Mouse (Mus musculus) kidney, postnatal 14 days (tissue): Measurements from ENCODE around the gene Plekhg5.

Source experiments
- DNase-seq: peaks from one replicate; pipeline ENCODE4 v3.0.0; 2022; ENCODE audit warnings: mixed read lengths

The Plekhg5 gene

DNA sequence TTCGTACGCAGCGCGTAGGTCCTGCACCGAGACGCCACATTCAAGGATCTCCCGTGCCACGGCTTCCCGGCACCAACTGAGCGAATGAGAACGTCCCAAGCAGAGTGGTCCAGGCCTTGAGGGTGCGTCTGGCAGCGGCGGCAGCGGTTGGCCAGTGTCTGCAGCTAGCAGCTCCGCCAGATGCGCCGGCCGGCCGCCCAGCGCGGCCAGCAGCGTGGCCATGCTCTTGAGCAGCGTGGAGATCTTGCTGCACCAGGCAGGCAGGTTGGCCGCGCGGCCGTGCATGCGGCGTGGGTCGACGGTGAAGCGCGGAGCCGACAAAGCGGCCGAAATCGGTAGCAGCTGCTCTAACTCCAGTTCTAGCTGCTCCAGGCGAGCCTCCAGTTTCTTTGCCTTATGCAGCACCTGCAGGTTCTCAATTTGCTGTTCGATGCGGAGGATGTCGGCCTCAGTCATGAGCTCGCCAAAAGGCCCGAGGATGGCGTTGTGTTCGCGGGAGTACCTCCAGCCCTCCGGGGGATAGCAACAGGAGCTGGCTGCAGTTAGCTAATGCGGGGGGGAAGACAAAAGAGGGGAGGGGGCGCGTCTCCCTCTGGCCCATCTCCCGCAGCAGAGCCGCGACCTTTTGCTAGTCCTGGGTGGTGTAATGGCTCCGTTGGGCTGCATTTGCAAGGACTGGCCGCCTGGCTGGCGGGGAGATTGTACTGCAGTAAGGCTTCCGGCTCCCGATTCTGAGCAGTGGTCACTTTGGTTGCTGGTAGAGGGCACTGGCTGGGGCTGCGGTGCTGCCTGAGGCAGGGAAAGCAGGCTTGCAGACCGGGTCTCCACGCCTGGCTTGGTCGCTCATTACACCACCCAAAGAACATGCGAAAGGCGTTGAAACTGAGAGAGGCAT lies 54.0 kb downstream of the Plekhg5 start:
- no peak for DNase-seq

DNA sequence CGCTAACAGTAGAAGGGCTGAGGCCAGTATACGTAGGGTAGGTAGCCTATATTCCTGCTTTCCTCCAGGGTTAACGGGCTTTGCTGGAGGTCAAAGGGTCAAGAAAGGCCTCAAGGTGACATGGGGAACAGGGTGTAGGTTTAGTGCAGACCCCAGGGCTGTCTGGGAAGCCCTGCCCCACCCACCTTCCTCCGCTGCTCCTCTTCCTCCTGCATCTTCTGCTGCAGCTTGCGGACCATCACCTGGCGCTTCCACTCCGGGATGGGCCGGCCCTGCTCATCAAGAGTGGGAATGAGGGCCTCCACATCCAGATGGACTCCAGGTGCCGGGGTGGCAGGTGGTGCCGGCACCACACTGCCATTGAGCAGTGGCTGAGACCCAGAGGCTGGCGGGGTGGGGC lies 55.6 kb downstream of the Plekhg5 start:
- DNase-seq, result no peak

DNA sequence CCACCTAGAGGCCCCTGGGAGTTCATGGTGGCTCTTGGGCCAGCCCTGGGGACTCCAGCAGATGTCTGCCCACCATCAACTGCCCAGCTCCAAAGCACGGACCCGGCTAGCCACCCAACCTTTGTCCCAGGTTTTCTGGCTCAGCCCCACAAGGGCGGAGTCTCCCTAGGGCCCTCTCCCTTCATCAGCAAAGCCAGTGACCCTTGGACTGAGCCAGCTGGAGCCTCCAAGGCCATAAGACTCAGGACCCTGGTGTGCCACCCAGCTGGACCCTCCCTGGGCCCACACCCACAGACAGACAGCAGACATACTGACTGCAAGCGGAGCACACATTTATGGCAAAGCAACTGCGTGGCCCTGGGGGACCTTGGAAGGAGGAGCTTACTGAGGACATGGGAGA lies 56.5 kb downstream of the Plekhg5 start:
- peak; percentile 87 for DNase-seq

DNA sequence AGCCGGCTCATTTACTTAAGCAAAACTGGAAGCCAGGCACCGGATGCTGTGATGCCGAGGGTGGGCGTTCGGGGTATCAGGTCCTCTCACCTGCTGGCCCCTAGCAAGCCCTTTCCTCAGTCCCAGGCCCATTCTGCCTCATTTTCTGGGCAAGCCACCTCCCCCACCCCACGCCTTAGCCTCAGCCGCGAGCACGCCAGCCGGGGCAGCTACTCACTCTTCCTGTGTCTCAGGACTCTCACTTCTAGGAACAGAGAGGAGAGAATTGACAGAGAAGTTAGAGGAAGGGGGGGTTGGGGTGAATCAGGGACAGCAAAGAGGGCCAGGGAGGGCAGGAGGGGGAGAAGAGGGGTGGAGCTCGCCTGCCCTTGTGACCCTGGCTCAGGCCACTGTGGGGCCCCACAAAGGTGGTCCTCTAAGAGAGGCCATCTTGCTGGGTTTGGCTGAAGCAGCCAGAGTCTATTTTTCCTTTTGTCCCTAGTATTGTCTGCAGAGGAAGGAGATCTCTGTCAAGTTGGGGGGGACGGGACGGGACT lies 57.2 kb downstream of the Plekhg5 start:
- DNase-seq, result no peak

DNA sequence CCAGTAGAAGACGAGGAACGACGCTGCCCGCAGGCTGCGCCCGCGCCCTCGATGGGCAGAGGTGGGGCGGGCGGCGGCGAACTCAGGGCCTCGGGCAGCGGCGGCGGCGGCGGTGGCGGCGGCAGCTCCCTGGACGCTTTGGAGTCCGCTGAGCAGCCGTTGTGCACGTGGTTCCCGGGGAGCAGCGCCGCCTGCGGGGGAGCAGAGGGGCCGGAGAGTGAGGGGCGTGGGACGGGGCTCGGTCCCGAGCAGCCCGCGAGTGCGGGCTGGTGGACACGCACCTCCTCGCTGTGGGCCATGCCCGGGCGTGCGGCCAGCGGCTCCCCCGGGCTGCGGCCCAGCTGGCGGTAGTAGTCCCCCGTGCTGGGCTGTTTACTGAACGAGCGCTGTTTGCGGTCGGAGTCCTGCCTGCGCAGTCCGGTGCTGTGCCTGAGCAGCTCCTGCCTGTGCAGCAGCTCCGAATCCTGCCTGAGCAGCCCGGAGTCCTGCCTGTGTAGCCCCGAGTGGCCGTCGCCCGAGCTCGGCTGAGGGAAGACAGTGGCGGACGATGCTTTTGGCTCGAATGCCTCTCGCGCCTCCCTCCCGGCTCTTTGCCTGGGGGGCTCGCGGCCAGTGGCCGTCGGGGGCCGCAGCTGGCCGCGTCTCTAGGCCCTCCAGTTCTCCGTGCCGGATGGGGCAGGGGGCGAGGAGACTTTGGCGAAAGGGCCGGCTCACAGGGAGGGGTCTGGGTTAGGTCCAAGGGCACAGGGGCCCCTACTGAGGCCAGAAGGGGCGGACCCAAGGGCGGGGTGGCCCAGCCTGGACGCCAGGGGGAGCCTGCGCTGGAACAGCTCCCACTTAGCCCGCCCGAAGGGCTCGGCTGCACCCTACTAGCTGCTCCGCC lies 58.7 kb downstream of the Plekhg5 start:
- peak; percentile 83 for DNase-seq

DNA sequence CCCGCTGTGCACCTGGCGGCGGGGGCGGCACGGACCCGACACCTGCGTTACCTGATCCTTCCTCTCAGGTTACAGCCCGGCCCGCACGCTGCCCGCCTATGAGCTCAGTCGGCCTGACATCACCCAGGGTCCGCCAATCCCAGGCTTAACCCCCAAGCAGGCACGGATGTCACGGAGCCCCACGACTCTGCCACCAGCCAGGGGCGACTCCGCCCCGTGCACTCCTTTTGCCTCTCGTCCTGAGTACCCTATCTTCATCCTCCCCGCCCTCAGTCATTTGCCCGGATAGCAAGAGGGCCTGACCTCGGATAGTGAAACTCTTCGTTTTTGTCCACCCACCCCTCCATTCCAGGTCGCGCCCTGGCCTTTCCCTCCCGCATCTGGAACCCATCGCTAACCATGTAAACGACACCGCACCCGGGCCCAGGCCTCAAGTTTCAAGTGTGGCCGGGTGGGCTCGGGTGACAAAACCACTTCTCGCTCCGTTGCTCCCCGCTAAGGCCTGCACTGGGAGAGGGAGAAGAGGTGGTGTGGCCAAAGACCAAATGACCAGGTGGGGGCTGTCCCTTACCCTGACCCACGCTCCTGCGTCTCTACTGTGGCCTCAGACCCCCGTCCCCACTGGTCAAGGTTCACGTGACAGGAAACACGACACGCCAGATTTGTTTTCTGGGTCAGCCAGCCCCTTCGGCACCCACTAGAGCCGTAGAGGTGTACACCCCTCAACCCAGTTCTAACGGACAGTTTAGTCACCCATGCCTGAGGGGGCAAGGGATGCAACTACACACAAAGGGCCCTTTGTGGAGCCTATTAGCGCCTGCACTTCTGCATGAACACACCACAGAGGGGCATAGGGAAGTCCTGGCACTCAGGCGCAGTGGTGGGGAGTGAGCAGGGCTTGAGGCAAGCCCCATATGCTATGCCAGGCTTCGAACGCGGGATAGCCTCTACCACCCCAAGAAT lies 59.8 kb downstream of the Plekhg5 start:
- no peak for DNase-seq

DNA sequence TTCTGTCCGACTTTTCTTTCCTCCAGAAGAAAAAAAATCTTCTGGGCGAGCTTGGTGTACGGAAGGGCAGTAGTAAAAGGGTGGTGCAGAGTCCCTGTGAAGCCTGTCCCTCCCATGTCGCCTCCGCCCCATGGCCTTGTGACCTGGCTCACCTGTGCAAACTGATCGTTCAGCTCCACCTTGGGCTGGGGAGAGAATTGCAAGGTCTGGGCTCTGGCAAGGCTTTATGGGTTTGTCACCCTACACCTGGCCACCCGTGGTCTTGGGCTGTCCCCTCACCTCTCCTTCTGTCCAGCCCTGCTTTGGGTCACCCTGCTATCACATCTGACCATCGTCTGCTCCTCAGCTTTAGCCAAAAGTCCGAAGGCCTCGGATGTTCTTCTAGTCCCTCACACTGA lies 60.5 kb downstream of the Plekhg5 start:
- DNase-seq, result no peak

DNA sequence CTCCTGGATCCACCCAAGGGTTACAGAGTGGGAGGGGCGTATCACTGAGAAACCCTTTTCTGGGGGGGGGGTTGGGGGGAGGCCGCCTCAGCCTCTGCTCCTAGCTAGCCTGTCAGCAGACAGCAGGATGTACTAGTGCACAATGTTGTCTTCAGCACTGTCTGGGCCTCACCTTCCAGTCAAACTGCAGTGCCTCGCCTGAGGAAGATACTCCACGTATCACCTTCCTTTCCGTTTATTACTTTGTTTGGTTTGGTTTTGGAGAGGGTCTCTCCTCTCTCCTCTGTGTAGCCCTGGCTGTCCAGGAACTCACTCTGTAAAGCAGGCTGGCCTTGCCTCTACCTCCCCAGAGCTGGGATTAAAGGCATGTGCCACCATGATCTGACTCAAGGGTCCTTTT lies 60.9 kb downstream of the Plekhg5 start:
- DNase-seq, result no peak

DNA sequence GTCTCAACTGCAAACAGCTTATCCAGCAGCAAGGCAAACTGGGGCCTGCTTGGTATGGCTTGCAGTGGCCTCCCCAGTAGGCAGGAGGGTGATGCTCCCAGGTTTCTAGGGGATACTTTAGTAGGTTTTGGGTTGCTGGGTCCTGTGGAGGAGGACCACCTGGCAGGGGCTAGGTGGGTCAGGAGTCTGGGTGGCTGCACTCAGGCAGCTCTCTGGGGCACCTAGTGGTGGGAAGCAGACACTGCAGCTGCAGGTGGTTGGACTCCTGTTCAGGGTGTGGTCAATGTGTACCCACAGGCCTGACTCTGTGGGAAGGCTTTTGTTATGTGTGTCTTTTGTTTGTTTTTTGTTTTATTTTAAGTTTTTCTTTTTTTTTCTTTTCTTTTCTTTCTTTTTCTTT lies 62.2 kb downstream of the Plekhg5 start:
- DNase-seq, result peak; percentile 77

DNA sequence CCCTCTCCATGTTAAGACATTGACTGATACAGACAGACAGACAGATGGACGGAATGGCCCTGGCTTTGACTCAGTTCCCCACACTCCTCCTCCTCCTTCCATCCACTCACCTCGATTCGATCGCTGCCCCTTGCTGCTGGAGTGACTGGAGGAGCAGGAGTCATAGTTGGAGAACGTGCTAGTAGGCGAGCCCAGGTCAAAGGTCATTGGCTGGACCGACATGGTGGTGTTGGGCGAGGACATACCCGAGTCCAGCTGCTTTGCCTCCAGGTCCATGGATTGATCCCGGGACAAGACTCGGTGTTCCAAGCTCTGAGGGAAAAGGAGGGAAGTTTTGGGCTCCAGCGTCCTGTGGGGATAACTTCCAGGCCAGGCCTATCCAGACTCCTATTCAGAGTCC lies 63.1 kb downstream of the Plekhg5 start:
- no peak for DNase-seq

DNA sequence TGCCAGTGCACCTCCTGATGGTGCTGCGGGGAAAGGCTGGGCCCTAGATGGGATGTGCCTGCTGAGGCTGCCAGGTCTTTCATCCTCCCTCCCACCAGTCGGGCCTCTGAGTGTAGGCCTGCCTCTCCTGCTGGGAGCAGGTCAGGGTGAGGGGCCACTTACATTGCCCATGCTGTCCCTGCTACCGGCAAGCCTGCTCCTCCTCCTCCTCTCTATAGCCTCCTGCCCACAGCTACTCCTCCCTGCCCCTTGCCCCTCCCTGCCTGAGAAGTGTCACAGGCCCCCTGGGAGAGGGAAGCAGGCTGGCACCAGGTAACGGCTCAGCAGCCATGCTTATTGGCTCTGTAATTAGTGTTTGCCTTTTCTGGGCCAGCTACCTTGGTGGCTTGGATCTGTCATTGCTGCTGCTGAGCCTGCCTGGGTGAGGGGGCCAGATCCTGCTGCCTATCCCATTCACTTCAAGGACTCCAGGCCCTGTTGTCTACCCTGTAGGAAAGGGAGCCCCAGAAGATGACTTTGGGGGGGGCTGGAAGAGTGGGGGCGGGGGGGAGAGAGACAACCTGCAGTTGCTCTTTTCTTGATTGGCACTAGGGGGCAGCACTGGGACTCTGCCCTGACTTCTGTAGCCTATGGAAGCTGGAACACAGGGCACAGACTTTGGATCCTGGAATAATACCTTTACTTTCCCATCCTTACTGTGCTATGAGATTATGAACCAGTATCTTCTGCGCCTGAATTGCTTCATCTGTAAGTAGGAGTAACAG lies 64.0 kb downstream of the Plekhg5 start:
- no peak for DNase-seq

DNA sequence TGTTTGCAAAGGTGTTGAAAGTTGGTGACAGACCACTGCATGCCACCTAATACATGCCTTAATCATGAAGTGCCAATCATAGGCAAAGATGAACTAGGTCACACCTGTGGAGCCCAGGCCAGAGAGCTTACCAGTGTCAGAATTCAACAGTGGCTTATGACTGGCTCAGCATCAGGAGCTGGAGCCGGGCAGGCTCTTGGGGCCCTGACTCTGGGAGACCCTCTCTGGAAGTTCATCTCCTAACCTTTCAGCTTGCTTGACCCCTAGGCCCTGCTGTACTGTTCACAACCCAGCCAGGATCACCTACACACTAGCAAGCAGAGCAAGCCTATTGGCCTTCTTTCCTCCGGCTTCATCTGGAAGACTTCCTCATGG lies 64.6 kb downstream of the Plekhg5 start:
- no peak for DNase-seq

DNA sequence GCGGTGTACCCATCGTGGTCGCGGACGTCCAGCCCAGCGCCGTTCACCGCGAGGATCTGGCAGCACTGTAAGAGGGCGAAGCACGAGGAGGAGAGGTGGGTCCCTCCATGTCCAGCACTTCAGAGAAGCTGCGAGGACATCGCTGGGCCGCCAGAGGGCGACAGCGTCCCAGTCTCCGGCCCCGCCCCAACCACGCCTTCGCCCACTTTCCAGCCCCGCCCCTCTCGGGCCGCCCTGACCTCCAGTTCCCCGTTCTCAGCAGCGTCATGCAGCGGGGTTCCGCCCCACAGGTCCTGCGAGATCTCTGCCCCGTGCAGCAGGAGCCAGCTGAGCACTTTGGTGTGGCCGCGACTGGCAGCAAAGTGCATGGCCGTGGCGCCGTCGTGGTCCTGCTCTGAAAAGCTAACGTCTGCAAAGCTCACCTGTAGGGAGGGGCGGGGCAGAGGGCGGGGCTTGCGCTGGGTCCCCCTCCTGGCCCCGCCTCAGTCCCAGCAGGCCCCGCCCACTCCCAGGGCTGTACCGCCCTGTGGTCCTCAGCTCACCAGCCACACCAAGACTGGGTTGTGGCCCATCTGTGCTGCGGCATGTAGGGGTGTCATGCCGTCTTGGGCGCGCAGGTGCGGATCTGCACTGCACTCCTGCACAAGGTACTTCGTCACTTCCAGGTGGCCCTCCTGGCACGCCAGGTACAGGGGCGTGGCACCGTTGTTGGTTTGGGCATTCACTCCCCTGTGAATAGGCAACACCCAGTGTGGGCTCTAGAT lies 66.4 kb downstream of the Plekhg5 start:
- DNase-seq, result peak; percentile 92

DNA sequence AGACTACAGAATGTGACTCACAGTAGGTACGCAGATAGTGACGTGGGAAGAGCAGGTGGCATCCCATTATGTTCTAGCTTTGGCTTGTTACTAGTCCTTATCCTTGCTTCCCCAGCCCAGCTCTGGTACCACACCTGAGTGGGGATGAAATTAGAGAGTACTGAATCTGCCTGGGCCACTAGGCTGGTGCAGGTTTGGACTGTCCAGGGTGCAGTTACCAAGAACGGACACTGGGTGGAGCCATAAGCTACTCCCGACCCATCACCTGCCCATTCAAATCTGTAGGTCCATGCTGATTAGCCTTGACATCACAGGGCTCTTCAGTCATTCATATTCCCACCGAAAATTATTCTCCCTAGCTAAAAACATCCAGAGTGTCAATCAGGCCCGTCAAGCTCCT lies 68.1 kb downstream of the Plekhg5 start:
- peak; percentile 70 for DNase-seq

DNA sequence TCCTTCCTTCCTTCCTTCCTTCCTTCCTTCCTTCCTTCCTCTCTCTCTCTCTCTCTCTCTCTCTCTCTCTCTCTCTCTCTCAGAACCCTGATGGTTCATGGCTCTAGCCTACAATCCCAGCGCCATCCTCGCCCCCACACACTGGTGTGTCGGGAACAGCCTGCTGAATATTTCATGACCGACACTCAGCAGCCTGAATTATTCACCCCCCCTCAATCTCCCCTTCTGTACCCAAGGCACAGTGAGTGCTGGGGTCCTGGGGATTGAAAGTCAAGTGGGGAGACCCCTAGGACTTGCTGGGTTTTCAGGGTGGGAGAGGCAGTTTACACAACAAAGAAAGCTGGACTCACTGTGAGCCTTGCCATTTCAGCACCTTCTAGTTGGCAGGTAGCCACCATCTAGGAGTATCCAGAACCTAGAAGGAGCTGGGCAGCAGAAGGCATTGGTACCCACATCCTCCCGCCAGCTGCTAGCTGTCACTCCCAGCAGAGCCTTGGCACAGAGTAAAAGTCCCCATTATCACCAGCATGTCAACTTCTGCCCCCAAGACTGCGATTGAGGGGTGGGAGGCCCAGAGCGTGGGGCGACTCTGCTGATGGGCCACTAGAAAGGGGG lies 69.3 kb downstream of the Plekhg5 start:
- no peak for DNase-seq

DNA sequence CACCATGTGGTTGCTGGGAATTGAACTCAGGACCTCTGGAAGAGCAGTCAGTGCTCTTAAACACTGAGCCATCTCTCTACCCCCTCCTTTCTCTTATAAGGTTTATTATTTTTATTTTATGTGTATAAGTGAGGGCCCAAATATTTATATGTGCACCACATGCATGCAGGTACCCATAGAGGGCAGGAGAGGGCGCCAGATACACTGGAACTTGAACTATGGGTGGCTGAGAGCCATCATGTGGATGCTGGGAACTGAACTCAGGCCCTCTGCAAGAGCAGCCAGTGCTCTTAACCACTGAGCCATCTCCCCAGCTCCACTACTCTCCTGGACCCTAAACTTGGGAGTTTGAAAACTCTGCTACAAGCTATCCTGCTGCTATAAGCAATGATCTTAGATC lies 71.3 kb downstream of the Plekhg5 start:
- no peak for DNase-seq

DNA sequence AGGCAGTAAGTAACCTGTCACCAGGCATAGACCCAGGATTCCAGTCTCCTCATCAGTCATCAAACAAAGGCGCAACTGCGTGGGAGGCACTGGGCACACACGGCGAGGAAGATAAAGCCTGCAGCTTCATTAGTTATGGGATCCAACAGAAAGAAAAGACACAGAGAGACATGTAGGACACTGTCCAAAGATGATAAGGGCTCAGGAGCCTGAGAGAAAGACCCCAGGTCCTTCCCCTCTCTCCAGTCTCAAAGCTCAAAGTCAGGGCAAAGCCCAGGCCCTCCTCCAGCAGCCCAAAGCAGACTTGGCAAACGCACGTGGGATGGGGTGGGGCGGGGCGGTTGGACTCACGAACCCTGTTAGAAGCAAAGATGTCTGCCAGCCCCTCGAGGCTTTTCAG lies 73.2 kb downstream of the Plekhg5 start:
- no peak for DNase-seq

DNA sequence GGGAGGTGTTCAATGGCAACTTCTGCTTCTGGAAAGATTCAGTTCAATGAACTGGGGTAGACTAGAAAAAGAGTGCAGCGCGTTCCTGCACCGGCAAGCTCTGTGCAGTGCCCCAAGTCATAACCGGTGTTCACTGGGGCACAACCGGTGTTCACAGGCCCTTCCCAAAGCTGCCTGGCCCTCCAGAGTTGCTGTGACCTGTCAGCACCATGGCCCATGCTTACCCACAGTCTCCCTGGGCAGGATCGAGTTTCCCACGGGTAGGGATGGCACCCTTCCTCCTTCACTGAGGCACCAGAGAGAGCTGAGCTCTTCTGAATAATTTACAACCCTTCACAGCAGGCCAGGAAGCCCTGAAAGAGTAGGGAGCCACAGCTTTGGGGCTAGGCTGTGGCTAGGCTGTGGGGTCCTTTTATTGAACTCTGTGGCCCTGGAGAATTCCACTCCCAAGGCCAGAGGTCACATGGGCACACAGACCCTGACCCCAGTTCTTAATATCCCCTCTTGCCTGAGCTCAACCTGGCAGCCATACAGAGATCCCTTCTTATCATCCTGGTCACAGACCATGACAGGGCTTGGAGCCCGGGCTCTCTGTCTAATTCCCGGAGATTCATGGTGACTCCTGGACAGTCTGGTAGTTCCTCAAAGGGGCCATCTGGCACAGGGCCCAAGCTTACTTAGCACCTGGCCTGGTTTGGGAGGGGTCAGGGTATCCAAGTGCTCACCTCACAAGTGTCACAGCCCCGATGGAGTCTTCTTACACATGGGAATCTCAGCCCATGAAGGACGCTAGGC lies 73.9 kb downstream of the Plekhg5 start:
- DNase-seq, result peak; percentile 35

DNA sequence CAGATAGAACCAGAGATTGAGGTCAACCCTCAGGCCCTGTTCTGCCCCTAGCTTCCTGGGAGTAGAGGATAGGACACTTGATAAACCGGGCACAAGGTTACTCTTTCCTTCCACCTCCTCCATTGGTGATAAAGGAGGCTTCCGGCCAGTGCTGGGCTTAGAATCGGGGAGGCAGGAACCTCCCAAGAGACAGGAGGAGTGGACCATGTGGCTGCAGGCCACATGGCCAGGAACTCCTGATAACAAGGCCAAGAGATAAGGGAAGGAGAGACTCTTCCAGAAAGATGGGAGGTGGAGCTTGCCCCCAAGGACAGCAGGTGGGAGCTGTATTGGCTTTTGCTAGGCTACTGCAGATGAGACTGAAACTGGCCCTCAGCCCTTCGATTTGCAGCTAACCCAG lies 78.2 kb downstream of the Plekhg5 start:
- DNase-seq, result no peak
